Mouse (Mus musculus) stomach, postnatal 0 days (tissue): ENCODE measurements around the gene Nbea. TPM values are rescaled to one million over a fixed set of nuclear protein-coding genes. Genes with fewer than 3 reads are reported as not detected.

Experiments used
- ATAC-seq: fragments of 200-750 bp; cut with Nextera tagmentation; 2 replicates; pipeline ENCODE4 v1.8.0; 2017; ENCODE audit not compliant: low FRiP score, low TSS enrichment
- DNase-seq: peaks from one replicate; pipeline ENCODE4 v3.0.0-alpha.2; 2016; ENCODE audit warnings: low spot score
- H3K27ac ChIP-seq: fragments of 300-500 bp; sonication (generic); replicated peaks from 2 replicates; pipeline ENCODE4 v1.5.1; 2014; ENCODE audit warnings: mild to moderate bottlenecking, control low read depth
- H3K27me3 ChIP-seq: fragments of 300-500 bp; sonication (generic); 2 replicates; pipeline ENCODE4 v1.6.1; 2014; ENCODE audit warnings: low read length; ENCODE audit not compliant: control insufficient read depth, insufficient read depth
- H3K36me3 ChIP-seq: fragments of 300-500 bp; sonication (generic); 2 replicates; pipeline ENCODE4 v1.6.1; 2014; ENCODE audit warnings: low read length, mixed read lengths; ENCODE audit not compliant: control insufficient read depth, insufficient read depth
- H3K4me1 ChIP-seq: fragments of 300-500 bp; sonication (generic); replicated peaks from 2 replicates; pipeline ENCODE4 v1.6.1; 2014; ENCODE audit warnings: antibody characterized with exemption; ENCODE audit not compliant: control insufficient read depth, insufficient read depth
- H3K4me2 ChIP-seq: fragments of 300-500 bp; sonication (generic); replicated peaks from 2 replicates; pipeline ENCODE4 v1.6.1; 2014; ENCODE audit warnings: low read depth, mild to moderate bottlenecking, control low read depth, moderate library complexity
- H3K4me3 ChIP-seq: fragments of 300-500 bp; sonication (generic); 2 replicates; pipeline ENCODE4 v1.5.1; 2014; ENCODE audit warnings: low read depth, low read length, control low read depth
- H3K9ac ChIP-seq: fragments of 300-500 bp; sonication (generic); 2 replicates; pipeline ENCODE4 v1.6.1; 2014; ENCODE audit warnings: mild to moderate bottlenecking, low read length, control low read depth, mixed read lengths
- H3K9me3 ChIP-seq: fragments of 300-500 bp; sonication (generic); 2 replicates; pipeline ENCODE4 v1.6.1; 2016; ENCODE audit warnings: low read length; ENCODE audit not compliant: control insufficient read depth
- CTCF ChIP-seq: IDR thresholded peaks from 2 replicates; pipeline ENCODE4 v1.5.1; 2016; ENCODE audit warnings: antibody characterized with exemption, low read depth, mild to moderate bottlenecking, moderate library complexity
- EP300 ChIP-seq: optimal IDR thresholded peaks from 2 replicates; pipeline ENCODE3; 2016; ENCODE audit warnings: antibody characterized with exemption
- WGBS: fragments of 180-500 bp; shearing (Covaris S2); extraction: QIAGEN DNeasy Blood & Tissue Kit; methylation state at CpG from one replicate; pipeline ENCODE4 v1.1.7; 2014; 5-methylcytosine and 5-hydroxymethylcytosine counted together
- polyA plus RNA-seq: library from polyadenylated mRNA; unstranded; fragments of >200 nt; fragmentation: Nextera tagmentation; extraction: Ambion mirVana; gene quantifications from 2 replicates; pipeline ENCODE4 v1.2.1, GENCODE M21; 2015

The Nbea gene
- polyA plus RNA-seq, 1 experiment from 2014 or later: 4.3 TPM

DNA sequence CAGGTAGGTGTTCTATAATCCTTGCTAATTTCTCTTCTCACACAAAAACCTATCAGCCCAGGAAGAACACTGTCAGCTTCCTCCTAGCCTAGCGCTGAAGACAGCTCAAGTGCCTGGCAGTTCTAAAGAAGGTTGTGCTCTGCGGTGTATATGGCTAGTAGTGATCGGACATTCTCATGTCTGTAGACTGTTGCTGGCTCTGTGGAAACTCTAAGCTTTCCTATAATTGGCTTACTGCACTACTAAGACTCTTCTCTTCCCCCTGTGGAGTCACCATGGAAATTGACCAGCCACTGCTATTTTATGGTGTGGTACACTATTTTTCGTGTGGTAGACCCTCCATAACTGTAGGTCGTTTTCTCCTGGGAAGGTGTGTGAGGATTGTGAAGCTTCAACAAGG lies 441.3 kb downstream of the Nbea start:
- Histone ChIP-seq H3K36me3 (no peaks in the 10 kb centered on the region), H3K27me3 (no peaks in the 10 kb centered on the region), H3K9me3 (no peaks in the 10 kb centered on the region), H3K4me3 (no peak overlapping the region), H3K4me2 (no peak overlapping the region), H3K27ac (no peak overlapping the region), H3K4me1 (no peaks in the 10 kb centered on the region), H3K9ac (no peak overlapping the region)
- DNase-seq: no peak
- ATAC-seq: no peak
- WGBS: 84% methylated on average over 5 of the region's 5 CpGs
- no peak for TF ChIP-seq CTCF
- no peak for TF ChIP-seq EP300

DNA sequence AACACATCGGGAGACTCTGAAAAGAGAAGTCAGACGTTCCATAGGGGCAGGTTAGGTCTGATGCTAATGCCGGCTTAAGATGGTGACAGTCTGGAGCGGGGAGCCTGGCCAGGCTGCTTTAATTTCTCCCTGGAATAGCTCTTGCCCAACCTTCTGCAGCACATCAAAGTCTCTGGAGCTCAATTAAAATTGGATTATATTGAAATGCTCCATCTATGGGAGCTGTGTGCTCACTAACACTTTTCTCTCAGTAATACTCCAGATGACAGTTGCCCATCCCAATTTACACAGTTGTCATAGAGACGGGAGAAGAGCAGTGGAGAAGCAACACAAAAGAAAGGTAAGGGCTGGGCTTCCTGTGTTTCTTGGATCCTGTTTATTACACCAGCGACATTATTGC lies 442.1 kb downstream of the Nbea start:
- no peak overlapping the region for H3K4me3 ChIP-seq
- TF ChIP-seq CTCF (no peak), EP300 (no peak)
- no peaks in the 10 kb centered on the region for H3K4me1 ChIP-seq
- H3K9me3 ChIP-seq: no peaks in the 10 kb centered on the region
- no peaks in the 10 kb centered on the region for H3K36me3 ChIP-seq
- ATAC-seq (no peak), DNase-seq (no peak)
- no peak overlapping the region for H3K4me2 ChIP-seq
- H3K27me3 ChIP-seq: no peaks in the 10 kb centered on the region
- 69% methylated on average over 6 of the region's 6 CpGs for WGBS
- H3K27ac ChIP-seq: no peak overlapping the region
- no peak overlapping the region for H3K9ac ChIP-seq

DNA sequence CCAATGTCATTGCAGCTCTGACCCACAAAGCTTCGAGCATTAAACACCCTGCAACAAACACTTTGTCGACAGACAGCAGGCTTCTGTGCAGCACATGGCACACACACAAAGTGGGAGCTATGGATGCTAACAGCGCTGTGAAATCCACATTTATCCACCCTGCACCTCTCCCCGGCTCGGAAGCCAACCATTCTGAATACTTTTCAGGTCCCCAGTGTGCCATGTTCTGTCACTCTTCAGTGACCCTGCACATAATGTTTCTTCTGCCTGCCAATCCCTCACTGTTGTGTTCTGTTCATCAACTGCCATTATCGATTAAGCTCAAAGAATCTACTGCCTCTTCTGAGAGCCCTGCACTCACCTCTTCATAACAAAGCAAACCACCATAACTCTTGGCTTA lies 449.8 kb downstream of the Nbea start:
- no peaks in the 10 kb centered on the region for H3K4me1 ChIP-seq
- 83% methylated on average over 6 of the region's 6 CpGs for WGBS
- no peak overlapping the region for H3K4me2 ChIP-seq
- H3K4me3 ChIP-seq: no peak overlapping the region
- DNase-seq: no peak
- H3K36me3 ChIP-seq: no peaks in the 10 kb centered on the region
- no peaks in the 10 kb centered on the region for H3K27me3 ChIP-seq
- H3K9me3 ChIP-seq: no peaks in the 10 kb centered on the region
- no peak for ATAC-seq
- TF ChIP-seq EP300: no peak
- TF ChIP-seq CTCF: no peak
- H3K27ac ChIP-seq: no peak overlapping the region
- H3K9ac ChIP-seq: no peak overlapping the region

DNA sequence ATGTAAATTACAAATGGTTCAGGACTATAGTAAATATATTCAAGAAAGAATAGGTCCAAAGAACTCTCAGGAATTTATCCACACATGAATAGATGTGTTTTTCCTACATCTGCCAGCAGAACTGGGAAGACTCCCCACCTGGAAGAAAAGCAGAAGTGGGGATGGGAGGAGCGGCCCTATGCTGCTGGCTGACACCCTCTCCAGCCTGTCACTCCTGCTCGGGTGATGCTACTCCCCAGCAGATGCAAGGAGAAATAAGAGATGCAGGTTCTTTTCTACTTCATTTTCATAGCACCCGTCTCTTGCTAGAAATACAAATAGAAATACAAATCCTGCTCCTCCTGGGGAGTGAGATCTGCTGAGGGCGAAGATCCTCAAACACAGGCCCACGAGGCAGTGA lies 453.0 kb downstream of the Nbea start:
- no peak overlapping the region for H3K9ac ChIP-seq
- no peaks in the 10 kb centered on the region for H3K9me3 ChIP-seq
- DNase-seq: no peak
- no peak for ATAC-seq
- H3K27me3 ChIP-seq: no peaks in the 10 kb centered on the region
- H3K36me3 ChIP-seq: no peaks in the 10 kb centered on the region
- no peak overlapping the region for H3K27ac ChIP-seq
- no peak overlapping the region for H3K4me2 ChIP-seq
- TF ChIP-seq CTCF (no peak), EP300 (no peak)
- WGBS: 69% methylated on average over 5 of the region's 5 CpGs
- H3K4me1 ChIP-seq: no peaks in the 10 kb centered on the region
- no peak overlapping the region for H3K4me3 ChIP-seq

DNA sequence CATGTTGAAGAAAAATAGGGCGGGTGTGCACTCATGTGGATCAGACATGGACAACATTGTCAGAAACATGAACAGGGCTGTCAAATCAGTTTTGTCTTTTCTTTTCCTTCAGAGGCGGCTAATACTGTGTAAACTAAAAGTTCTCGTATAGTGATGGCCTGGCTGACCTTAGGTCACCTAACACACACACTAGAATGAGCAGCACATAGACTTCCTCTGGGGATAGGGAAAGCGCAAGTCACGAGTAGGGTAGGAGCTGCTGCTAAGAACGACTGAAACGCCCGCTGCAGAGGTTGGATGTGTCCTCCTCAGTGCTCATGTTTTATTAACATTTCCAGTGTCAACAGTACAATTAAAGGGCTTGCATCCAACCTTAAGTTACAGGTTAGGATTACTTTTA lies 453.4 kb downstream of the Nbea start:
- H3K4me2 ChIP-seq: no peak overlapping the region
- no peak overlapping the region for H3K27ac ChIP-seq
- H3K36me3 ChIP-seq: no peaks in the 10 kb centered on the region
- WGBS: 49% methylated on average over 8 of the region's 8 CpGs
- H3K4me3 ChIP-seq: no peak overlapping the region
- H3K9me3 ChIP-seq: no peaks in the 10 kb centered on the region
- H3K27me3 ChIP-seq: no peaks in the 10 kb centered on the region
- no peak overlapping the region for H3K9ac ChIP-seq
- no peak for DNase-seq
- TF ChIP-seq CTCF (no peak), EP300 (no peak)
- no peaks in the 10 kb centered on the region for H3K4me1 ChIP-seq
- ATAC-seq: no peak

DNA sequence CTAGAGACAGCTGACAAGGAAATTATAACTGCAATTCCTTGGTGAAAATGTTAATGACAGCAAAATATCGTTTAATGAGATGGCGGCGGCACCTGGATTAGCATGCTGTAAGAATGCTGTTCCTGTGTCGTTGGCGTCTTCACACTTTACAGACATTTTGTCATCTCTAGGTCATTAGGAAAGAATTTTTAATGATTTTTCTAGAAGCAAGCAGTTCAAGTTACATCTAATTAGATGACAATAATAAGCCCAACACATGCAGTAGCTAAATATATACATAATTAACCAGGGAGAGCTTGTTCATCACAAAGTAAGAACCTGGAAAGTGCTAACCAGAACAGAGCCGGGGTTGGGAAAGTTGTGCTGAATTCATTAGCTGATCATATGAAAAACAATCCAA lies 469.2 kb downstream of the Nbea start:
- Histone ChIP-seq H3K36me3 (no peaks in the 10 kb centered on the region), H3K4me1 (no peaks in the 10 kb centered on the region), H3K4me3 (no peak overlapping the region), H3K4me2 (no peak overlapping the region), H3K9me3 (no peaks in the 10 kb centered on the region), H3K27me3 (no peaks in the 10 kb centered on the region), H3K27ac (no peak overlapping the region), H3K9ac (no peak overlapping the region)
- no peak for ATAC-seq
- TF ChIP-seq EP300 (no peak), CTCF (no peak)
- WGBS: 90% methylated on average over 6 of the region's 6 CpGs
- no peak for DNase-seq
